Mouse (Mus musculus) intestine, embryonic 14.5 days (tissue): ENCODE data around the gene 4931428L18Rik. TPM values are rescaled to one million over a fixed set of nuclear protein-coding genes. Genes with fewer than 3 reads are reported as not detected.

ENCODE experiments used
- ATAC-seq: fragments of 200-750 bp; cut with Nextera tagmentation; replicated peaks from 2 replicates; pipeline ENCODE4 v1.8.0; 2017; ENCODE audit warnings: low read depth, moderate number of reproducible peaks, moderate TSS enrichment, moderate library complexity; ENCODE audit not compliant: low FRiP score, low TSS enrichment
- DNase-seq: peaks from one replicate; pipeline ENCODE4 v3.0.0-alpha.2; 2018; ENCODE audit warnings: low spot score
- H3K27ac ChIP-seq: fragments of 300-500 bp; sonication (generic); 2 replicates; pipeline ENCODE4 v1.5.1; 2014; ENCODE audit warnings: low read depth, mild to moderate bottlenecking, control low read depth
- H3K27me3 ChIP-seq: fragments of 300-500 bp; sonication (generic); replicated peaks from 2 replicates; pipeline ENCODE4 v1.6.1; 2014; ENCODE audit warnings: low read length, control low read depth; ENCODE audit not compliant: control insufficient read depth, insufficient read depth
- H3K36me3 ChIP-seq: fragments of 300-500 bp; sonication (generic); 2 replicates; pipeline ENCODE4 v1.6.1; 2014; ENCODE audit warnings: low read length, control low read depth; ENCODE audit not compliant: control insufficient read depth, insufficient read depth
- H3K4me1 ChIP-seq: fragments of 300-500 bp; sonication (generic); replicated peaks from 2 replicates; pipeline ENCODE4 v1.6.1; 2014; ENCODE audit warnings: low read length, control low read depth, mixed read lengths; ENCODE audit not compliant: control insufficient read depth, insufficient read depth
- H3K4me2 ChIP-seq: fragments of 300-500 bp; sonication (generic); 2 replicates; pipeline ENCODE4 v1.6.1; 2014; ENCODE audit warnings: low read length
- H3K4me3 ChIP-seq: fragments of 300-500 bp; sonication (generic); 2 replicates; pipeline ENCODE4 v1.5.1; 2014; ENCODE audit warnings: low read depth, low read length, control low read depth, mixed read lengths
- H3K9ac ChIP-seq: fragments of 300-500 bp; sonication (generic); 2 replicates; pipeline ENCODE4 v1.6.1; 2014; ENCODE audit warnings: mild to moderate bottlenecking, low read length
- H3K9me3 ChIP-seq: fragments of 300-500 bp; sonication (generic); 2 replicates; pipeline ENCODE4 v1.6.1; 2016; ENCODE audit warnings: low read length, control low read depth; ENCODE audit not compliant: control insufficient read depth
- WGBS: fragments of 180-500 bp; shearing (Covaris S2); extraction: QIAGEN DNeasy Blood & Tissue Kit; methylation state at CpG from one replicate; pipeline ENCODE4 v1.1.7; 2014; 5-methylcytosine and 5-hydroxymethylcytosine counted together
- polyA plus RNA-seq: library from polyadenylated mRNA; unstranded; fragments of >200 nt; fragmentation: Nextera tagmentation; extraction: Ambion mirVana; gene quantifications from 2 replicates; pipeline ENCODE4 v1.2.1, GENCODE M21; 2014

4931428L18Rik gene
- polyA plus RNA-seq, 1 experiment from 2014 or later, result not detected

DNA sequence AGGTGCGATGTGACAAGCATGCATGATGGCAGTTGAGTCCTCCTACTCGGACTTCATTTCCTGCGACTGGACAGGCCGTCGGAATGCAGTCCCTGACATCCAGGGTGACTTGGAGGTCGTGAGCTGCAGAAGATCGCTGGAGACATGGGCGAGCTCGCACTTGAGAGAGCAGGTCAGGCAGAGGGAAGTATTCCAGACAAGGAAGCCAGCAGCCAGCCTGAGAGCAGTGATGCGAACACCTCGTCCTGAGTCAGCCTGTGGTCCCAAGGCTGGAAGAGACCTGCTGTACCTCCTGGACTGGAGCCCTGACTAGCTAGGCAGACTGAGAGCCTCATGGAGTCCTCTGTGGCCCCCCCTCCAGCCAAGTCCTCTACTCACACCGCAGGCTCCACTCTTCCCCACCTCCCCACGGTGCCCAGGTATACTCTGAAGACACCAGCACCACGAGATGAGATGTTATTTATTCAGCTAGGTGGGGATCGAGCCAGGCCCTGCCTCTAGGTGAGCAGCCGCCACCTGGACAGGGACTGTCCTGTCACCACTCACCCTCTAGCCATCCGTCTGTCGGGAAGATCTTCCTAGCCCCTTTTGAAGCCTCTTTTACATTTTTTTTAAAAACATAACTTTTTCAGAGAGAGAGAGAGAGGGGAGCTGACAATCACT, 57.8 kb downstream of the 4931428L18Rik start:
- Histone ChIP-seq H3K36me3 (no peaks in the 10 kb centered on the region), H3K27ac (no peak overlapping the region), H3K4me1 (no peaks in the 10 kb centered on the region), H3K4me2 (no peak overlapping the region), H3K9me3 (no peaks in the 10 kb centered on the region), H3K27me3 (no peaks in the 10 kb centered on the region), H3K4me3 (no peak overlapping the region), H3K9ac (no peak overlapping the region)
- ATAC-seq (no peak), DNase-seq (no peak)
- 56% methylated on average over 18 of the region's 18 CpGs for WGBS

DNA sequence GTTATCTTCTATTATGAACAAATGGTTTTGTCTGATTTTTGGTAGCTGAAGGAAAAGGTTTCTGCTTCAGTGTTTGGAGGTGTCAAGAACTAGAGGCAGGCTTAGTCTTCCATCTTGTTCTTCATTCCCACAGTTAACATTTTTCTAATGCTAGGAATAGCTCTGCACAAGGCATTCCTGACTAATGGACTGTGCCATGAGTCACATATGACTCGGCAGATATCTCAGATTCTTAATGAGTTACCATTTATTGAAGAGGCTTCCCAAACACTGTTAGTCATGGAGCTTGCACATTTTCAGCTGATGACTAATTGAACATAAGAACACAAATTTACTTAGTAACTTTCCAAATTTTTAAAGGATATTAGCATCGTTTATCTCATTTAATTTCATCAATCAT, 65.6 kb downstream of the 4931428L18Rik start:
- H3K27me3 ChIP-seq, result no peaks in the 10 kb centered on the region
- ATAC-seq (no peak), DNase-seq (no peak)
- H3K36me3 ChIP-seq, result no peaks in the 10 kb centered on the region
- no peak overlapping the region for H3K4me2 ChIP-seq
- WGBS, result 78% methylated on average over 2 of the region's 2 CpGs
- H3K9me3 ChIP-seq, result no peaks in the 10 kb centered on the region
- no peak overlapping the region for H3K4me3 ChIP-seq
- H3K9ac ChIP-seq, result no peak overlapping the region
- no peaks in the 10 kb centered on the region for H3K4me1 ChIP-seq
- no peak overlapping the region for H3K27ac ChIP-seq

DNA sequence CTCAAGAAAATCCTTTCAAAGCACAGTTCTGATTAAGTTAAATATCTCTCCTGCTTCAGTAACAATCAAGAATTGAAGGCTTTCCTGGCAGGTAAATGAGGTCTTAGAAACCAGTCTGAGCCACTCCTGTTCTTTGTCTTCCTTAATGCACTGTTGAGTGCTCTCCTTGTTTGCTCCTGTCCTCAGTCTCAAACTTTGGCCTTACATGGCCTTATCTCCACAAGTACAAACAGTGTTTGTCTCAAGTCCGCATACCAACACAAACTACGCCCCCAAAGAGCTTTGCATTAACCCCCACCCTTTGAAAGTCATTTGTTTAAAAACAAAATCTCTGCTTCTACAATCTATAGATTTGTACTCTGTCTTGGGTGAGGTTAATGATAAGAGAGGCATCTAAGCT, 66.3 kb downstream of the 4931428L18Rik start:
- 58% methylated on average over 2 of the region's 2 CpGs for WGBS
- no peaks in the 10 kb centered on the region for H3K9me3 ChIP-seq
- no peak overlapping the region for H3K9ac ChIP-seq
- DNase-seq (no peak), ATAC-seq (peak; percentile 41; the same call in 1 of the 2 replicates)
- no peak overlapping the region for H3K4me3 ChIP-seq
- no peaks in the 10 kb centered on the region for H3K27me3 ChIP-seq
- no peak overlapping the region for H3K4me2 ChIP-seq
- no peak overlapping the region for H3K27ac ChIP-seq
- no peaks in the 10 kb centered on the region for H3K36me3 ChIP-seq
- no peaks in the 10 kb centered on the region for H3K4me1 ChIP-seq

DNA sequence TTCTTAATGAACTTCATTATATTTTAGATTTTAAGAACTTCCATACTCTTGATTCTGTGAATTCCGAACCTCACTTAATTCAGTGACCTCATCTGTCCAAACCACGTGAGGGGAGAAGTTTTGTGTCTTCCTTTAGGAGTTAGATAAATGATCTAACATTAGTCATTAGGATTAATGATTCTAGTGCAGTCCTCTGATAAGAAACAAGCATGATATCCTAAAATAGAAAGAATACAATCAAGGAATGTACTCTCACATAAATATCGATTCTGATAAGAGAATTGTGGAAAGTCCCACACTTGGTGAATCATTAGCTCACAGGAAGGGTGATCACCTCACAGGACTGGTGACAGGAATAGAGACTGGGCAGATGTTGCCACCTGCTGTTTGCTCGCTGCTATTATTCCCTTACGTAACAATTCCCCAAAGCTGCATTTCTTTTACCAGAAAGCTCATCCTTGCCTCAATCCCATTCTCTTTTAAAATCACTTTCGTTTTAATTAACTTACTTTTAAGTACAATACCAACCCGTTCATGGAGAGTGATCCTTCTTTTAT, 68.6 kb downstream of the 4931428L18Rik start:
- Histone ChIP-seq H3K4me1 (peaks cover 12% of the 10 kb centered on the region), H3K27ac (no peak overlapping the region), H3K4me2 (no peak overlapping the region), H3K4me3 (no peak overlapping the region), H3K27me3 (no peaks in the 10 kb centered on the region), H3K36me3 (no peaks in the 10 kb centered on the region), H3K9me3 (no peaks in the 10 kb centered on the region), H3K9ac (no peak overlapping the region)
- DNase-seq, result peak; percentile 57
- ATAC-seq, result peak; percentile 75
- WGBS, result 13% methylated on average over 7 of the region's 7 CpGs

DNA sequence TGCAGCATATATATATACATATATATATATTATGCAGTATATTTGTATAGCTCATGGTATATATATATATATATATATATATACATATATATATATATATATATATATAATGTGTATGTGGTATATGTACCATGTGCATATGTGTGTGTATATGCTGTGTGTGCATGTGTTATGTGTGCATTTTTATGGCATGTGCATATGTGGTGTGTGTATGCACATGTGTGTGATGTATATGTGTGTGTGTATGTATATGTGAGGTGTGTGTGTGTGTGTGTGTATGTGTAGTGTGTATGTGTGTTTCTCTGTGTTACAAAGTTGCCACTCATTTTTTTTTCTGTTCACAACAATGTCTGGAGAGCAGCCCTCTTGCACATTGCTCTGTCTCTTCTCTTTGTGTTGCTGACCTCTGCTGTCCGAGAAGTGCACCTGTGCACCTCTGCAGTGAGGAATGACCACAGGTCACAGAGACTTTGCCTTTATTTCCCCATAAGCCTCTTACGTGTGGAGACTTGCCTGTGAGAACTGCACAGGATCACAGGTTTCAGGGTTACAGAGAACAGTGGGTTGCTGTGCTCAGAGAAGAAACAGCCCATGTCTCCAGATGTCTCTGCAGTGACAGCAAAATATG, 69.6 kb downstream of the 4931428L18Rik start:
- Histone ChIP-seq H3K9me3 (no peaks in the 10 kb centered on the region), H3K27me3 (no peaks in the 10 kb centered on the region), H3K4me1 (peaks cover 12% of the 10 kb centered on the region), H3K9ac (no peak overlapping the region), H3K27ac (no peak overlapping the region), H3K4me3 (no peak overlapping the region), H3K36me3 (no peaks in the 10 kb centered on the region), H3K4me2 (no peak overlapping the region)
- ATAC-seq (peak; percentile 37; the same call in 1 of the 2 replicates), DNase-seq (no peak)
- WGBS, result 50% methylated on average over 2 of the region's 2 CpGs

DNA sequence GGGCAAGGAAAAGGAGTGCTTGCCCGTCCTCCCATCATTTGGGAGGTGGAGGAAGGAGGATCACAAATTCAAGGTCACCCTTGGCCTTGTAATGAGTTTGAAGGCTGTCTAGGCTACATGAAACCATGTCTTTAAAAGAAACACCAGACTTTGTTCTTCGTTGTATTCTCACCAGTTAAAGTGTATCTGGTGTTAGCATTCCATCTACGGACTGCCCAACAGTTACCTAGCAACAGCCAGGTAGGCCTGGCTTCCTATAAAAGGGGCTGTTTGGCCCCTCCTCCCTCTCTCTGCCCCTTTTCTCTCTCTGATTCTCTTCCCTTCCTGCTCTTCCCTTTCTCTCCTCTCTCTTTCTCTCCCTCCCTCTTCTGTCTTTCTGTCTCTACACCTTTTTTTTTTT, 71.9 kb downstream of the 4931428L18Rik start:
- no peaks in the 10 kb centered on the region for H3K36me3 ChIP-seq
- H3K4me2 ChIP-seq, result no peak overlapping the region
- H3K9ac ChIP-seq, result no peak overlapping the region
- no peaks in the 10 kb centered on the region for H3K9me3 ChIP-seq
- no peak for DNase-seq
- H3K4me3 ChIP-seq, result no peak overlapping the region
- H3K4me1 ChIP-seq, result peaks cover 12% of the 10 kb centered on the region
- no peak overlapping the region for H3K27ac ChIP-seq
- H3K27me3 ChIP-seq, result no peaks in the 10 kb centered on the region
- ATAC-seq, result no peak
- WGBS, result 56% methylated on average over 3 of the region's 3 CpGs

DNA sequence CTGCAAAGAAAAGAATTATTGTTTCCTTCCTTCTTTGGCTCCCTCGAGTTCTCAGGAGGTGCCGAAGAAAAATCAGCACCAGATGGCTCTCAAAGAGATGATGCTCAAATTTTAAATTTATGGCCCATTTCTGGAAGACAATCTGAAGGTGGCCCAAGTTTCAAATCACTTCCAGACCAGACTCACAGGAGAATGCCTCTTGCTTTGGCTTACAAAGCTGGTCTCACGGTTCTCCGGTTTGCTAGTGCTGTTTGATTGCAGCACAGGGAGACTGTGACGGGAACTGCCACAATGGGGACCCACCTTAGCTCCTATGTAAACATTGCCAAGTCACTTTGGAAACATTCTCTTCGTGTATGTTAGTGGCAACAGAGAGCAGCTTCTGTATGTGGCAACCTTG, 72.8 kb downstream of the 4931428L18Rik start:
- Histone ChIP-seq H3K27me3 (no peaks in the 10 kb centered on the region), H3K4me3 (no peak overlapping the region), H3K9me3 (no peaks in the 10 kb centered on the region), H3K9ac (no peak overlapping the region), H3K4me1 (peaks cover 12% of the 10 kb centered on the region), H3K27ac (no peak overlapping the region), H3K36me3 (no peaks in the 10 kb centered on the region), H3K4me2 (no peak overlapping the region)
- DNase-seq (no peak), ATAC-seq (no peak)
- 24% methylated on average over 6 of the region's 6 CpGs for WGBS

DNA sequence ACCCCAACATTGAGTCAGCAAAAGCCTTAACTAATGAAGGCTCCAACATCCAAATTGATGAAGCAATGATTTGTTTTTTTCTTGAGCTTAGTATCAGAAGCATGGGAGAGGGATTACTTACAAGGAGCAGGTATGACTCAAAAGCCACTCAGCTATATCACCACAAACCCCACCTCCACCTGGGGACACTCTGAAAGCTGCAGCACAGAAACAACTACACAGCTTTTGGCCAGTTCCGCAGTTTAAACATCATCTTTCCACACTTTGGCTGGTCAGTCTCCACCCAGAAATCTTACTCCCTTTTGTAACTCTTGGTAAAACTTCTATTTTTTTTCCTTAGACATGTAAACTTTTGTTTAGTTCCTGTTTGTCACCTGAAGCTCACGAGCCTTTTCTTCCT, 78.9 kb downstream of the 4931428L18Rik start:
- DNase-seq, result no peak

More for the DNA sequence above, 78.9 kb downstream of the 4931428L18Rik start:
- no peak overlapping the region for H3K9ac ChIP-seq
- no peaks in the 10 kb centered on the region for H3K9me3 ChIP-seq
- 84% methylated on average over 2 of the region's 2 CpGs for WGBS
- no peak overlapping the region for H3K4me3 ChIP-seq
- ATAC-seq, result no peak
- H3K27me3 ChIP-seq, result no peaks in the 10 kb centered on the region
- H3K4me2 ChIP-seq, result no peak overlapping the region
- H3K36me3 ChIP-seq, result no peaks in the 10 kb centered on the region
- H3K27ac ChIP-seq, result no peak overlapping the region
- H3K4me1 ChIP-seq, result peaks cover 8% of the 10 kb centered on the region; the same call in 1 of the 2 replicates
